Mouse (Mus musculus) midbrain, embryonic 12.5 days (tissue): ENCODE results near the gene Dnajc24. TPM values are rescaled to one million over a fixed set of nuclear protein-coding genes. Genes with fewer than 3 reads are reported as not detected.
A peak's percentile ranks its signal among the peaks of the same experiment; 100 is the strongest.

Experiments used
- ATAC-seq: fragments of 200-750 bp; cut with Nextera tagmentation; 2 replicates; pipeline ENCODE4 v1.8.0; 2017; ENCODE audit warnings: low read depth, moderate TSS enrichment, moderate library complexity; ENCODE audit not compliant: low FRiP score
- H3K27ac ChIP-seq: fragments of 300-500 bp; sonication (generic); replicated peaks from 2 replicates; pipeline ENCODE4 v1.5.1; 2016; ENCODE audit warnings: mild to moderate bottlenecking
- H3K27me3 ChIP-seq: fragments of 300-500 bp; sonication (generic); 2 replicates; pipeline ENCODE4 v1.6.1; 2016; ENCODE audit warnings: mild to moderate bottlenecking
- H3K36me3 ChIP-seq: fragments of 300-500 bp; sonication (generic); 2 replicates; pipeline ENCODE4 v1.6.1; 2016
- H3K4me1 ChIP-seq: fragments of 300-500 bp; sonication (generic); 2 replicates; pipeline ENCODE4 v1.6.1; 2016
- H3K4me2 ChIP-seq: fragments of 300-500 bp; sonication (generic); replicated peaks from 2 replicates; pipeline ENCODE4 v1.6.1; 2016; ENCODE audit warnings: mild to moderate bottlenecking, moderate library complexity
- H3K4me3 ChIP-seq: fragments of 300-500 bp; sonication (generic); 2 replicates; pipeline ENCODE4 v1.5.1; 2016; ENCODE audit warnings: mild to moderate bottlenecking
- H3K9ac ChIP-seq: fragments of 300-500 bp; sonication (generic); replicated peaks from 2 replicates; pipeline ENCODE4 v1.6.1; 2016; ENCODE audit warnings: mild to moderate bottlenecking, moderate library complexity
- H3K9me3 ChIP-seq: fragments of 300-500 bp; sonication (generic); 2 replicates; pipeline ENCODE4 v1.6.1; 2016; ENCODE audit warnings: mild to moderate bottlenecking
- WGBS: fragments of 180-500 bp; shearing (Covaris S2); methylation state at CpG from one replicate; pipeline ENCODE4 v1.1.7; 2016; 5-methylcytosine and 5-hydroxymethylcytosine counted together
- microRNA-seq: library from miRNA; unstranded; fragments of <30 nt; microRNA quantifications from one replicate; pipeline ENCODE4, GENCODE M21; 2017
- polyA plus RNA-seq: library from polyadenylated mRNA; unstranded; fragments of >200 nt; fragmentation: Nextera tagmentation; extraction: Ambion mirVana; gene quantifications from 2 replicates; pipeline ENCODE4 v1.2.1, GENCODE M21; 2016

The Dnajc24 gene
- polyA plus RNA-seq, 1 experiment from 2014 or later = 49.6 TPM

DNA sequence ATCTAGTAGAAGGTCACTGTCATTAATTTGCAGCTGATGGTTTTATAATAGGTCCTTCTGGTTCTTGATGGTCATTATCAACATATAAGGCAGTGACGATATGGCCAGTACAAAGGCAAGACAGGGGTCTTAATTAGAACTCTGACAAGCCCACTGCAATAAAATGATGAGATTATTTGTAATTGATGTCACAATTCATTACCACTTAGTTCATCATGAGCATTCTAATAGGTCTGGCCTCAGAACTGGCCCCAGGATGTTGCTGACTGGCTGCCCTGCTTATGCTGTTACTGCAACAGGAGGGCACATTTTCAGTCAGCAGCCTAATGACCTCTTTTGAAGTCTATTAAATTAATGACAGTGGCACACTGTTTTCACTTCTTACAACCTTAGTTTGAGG is 39.9 kb downstream of the Dnajc24 start:
- 0 out of 2 replicates have a peak, but pooled peaks cover 5% of the 10 kb centered on the region for H3K36me3 ChIP-seq
- no peak overlapping the region for H3K27ac ChIP-seq
- ATAC-seq = no peak
- H3K9me3 ChIP-seq = no peaks in the 10 kb centered on the region
- H3K4me3 ChIP-seq = no peak overlapping the region
- H3K27me3 ChIP-seq = no peaks in the 10 kb centered on the region
- no peaks in the 10 kb centered on the region for H3K4me1 ChIP-seq
- H3K9ac ChIP-seq = no peak overlapping the region
- 88% methylated on average over 1 of the region's 1 CpGs for WGBS
- H3K4me2 ChIP-seq = no peak overlapping the region

DNA sequence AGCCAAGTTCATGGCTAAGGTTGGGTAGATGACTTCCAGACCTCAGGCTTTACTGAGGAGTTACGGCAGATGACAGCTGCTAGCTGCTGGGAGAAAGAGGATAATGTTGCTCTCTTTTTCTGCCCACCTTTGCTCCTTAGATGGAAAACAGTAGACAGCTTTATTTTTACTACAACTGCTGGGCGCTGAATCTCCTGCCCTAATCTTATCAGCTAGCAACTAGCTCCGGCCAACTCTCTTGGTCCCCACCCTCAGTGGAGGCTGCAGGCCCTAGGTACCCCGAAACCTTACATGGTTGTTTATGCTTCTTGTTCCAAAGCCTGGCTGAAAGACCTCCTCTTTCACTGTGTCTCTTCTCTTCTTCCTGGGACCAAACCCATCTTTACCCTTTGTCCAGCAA is 49.5 kb downstream of the Dnajc24 start:
- no peaks in the 10 kb centered on the region for H3K4me1 ChIP-seq
- no peak overlapping the region for H3K27ac ChIP-seq
- WGBS = 89% methylated on average over 4 of the region's 4 CpGs
- H3K9me3 ChIP-seq = no peaks in the 10 kb centered on the region
- no peak overlapping the region for H3K4me3 ChIP-seq
- ATAC-seq = no peak
- no peak overlapping the region for H3K9ac ChIP-seq
- H3K4me2 ChIP-seq = no peak overlapping the region
- H3K36me3 ChIP-seq = no peaks in the 10 kb centered on the region
- no peaks in the 10 kb centered on the region for H3K27me3 ChIP-seq

DNA sequence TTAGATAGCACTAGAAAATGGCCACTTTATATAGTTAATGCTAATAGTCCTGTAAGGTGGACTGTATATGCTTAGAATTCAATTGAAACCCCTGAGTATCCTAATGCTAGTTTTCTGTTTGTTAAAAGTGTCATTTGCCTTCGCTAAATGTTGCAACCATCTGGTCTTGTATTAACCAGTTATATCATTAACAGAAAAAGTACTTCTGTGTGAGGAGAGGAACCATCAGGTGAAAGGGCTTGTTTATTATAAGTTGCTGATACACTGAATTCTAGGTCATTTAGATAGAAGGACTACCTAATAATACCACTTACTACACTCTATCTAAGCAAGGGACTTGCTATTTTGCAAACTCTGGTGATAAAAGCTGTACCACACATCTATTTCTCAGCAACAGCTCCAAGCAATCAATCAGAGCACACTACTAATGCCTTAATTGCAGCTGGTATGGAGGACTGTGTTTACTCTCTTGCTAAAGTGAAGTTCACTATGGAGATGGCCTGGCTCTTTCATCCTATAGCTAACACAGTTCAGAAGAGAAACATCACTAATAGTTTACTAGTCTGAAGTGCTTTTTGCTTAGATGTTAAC is 51.9 kb downstream of the Dnajc24 start:
- no peaks in the 10 kb centered on the region for H3K36me3 ChIP-seq
- no peak overlapping the region for H3K9ac ChIP-seq
- H3K4me2 ChIP-seq = no peak overlapping the region
- no peak overlapping the region for H3K27ac ChIP-seq
- H3K4me1 ChIP-seq = no peaks in the 10 kb centered on the region
- H3K9me3 ChIP-seq = no peaks in the 10 kb centered on the region
- WGBS = 98% methylated on average over 1 of the region's 1 CpGs
- H3K27me3 ChIP-seq = no peaks in the 10 kb centered on the region
- no peak for ATAC-seq
- H3K4me3 ChIP-seq = no peak overlapping the region

DNA sequence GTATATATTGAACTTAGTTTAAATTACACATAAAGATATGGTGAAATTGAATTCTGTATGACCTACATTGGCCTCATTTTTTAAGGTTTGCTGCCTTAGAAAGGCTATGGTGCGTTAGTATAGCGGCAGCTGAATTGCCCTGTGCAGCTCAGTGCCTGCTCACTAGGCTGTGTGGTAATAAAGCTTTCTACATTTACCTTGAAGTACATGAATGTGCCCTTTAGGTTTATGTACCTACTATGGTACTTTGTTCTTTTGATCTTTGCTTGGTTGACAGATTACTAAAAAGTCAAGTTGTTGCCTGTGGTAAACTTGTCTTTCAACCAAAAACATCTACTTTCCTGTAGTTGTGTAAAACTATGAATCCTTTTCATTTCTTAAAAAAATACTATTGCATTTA is 53.2 kb downstream of the Dnajc24 start:
- Histone ChIP-seq H3K9ac (no peak overlapping the region), H3K9me3 (no peaks in the 10 kb centered on the region), H3K4me3 (no peak overlapping the region), H3K36me3 (no peaks in the 10 kb centered on the region), H3K4me1 (no peaks in the 10 kb centered on the region), H3K27me3 (no peaks in the 10 kb centered on the region), H3K27ac (no peak overlapping the region), H3K4me2 (no peak overlapping the region)
- WGBS = 89% methylated on average over 2 of the region's 2 CpGs
- no peak for ATAC-seq

DNA sequence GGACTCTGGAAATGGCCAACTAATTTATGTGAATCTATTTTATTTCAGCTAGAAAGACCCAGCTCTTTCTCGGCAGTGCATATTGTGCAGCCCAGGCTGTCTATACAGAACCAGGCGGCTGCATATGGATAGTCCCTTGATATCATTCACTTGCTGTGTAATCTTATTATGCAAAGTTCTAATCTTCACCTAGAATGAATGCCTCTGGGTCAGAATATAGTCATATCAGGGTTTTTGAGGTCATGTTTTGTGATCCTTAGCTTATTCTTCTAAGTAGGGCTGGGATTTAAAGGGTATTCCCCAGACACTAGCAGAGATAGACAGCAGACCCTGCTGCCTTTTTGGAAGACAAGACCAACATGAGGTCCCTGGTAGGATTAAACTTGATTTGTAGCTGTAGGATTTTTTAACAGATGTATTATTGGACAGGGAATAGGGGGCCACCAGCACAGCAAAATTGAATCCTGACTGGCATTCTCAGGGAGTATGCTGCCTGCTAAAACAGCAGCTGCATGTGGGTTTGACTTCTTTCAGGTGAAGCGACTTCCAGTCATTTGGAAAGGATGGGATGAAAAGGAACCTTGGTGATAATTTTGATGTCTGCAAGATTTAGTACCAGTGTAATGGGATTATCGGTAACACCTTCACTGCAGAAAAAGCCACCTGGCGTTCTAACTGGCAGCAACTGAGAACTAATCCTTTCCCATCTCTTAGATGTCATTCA is 85.6 kb downstream of the Dnajc24 start:
- H3K27me3 ChIP-seq = peaks cover 18% of the 10 kb centered on the region
- H3K36me3 ChIP-seq = no peaks in the 10 kb centered on the region
- H3K27ac ChIP-seq = no peak overlapping the region
- no peak overlapping the region for H3K9ac ChIP-seq
- peaks cover 8% of the 10 kb centered on the region; the same call in 1 of the 2 replicates for H3K4me1 ChIP-seq
- H3K4me3 ChIP-seq = no peak overlapping the region
- peak; percentile 85 for ATAC-seq
- H3K9me3 ChIP-seq = no peaks in the 10 kb centered on the region
- WGBS = 27% methylated on average over 5 of the region's 5 CpGs
- H3K4me2 ChIP-seq = no peak overlapping the region

Small RNA genes lying within 50 kb of the gene (microRNA-seq; reads per million reads assigned to microRNA genes)
- gene Gm22002 = not detected

Other genes starting within 250 kb of the Dnajc24 start
- gene Elp4, start 99.0 kb downstream of the Dnajc24 start, polyA plus RNA-seq = 48.5 and 55.2 TPM in 2 replicates
- 103 and 111 TPM in 2 replicates for gene Immp1l, start 98.9 kb downstream of the Dnajc24 start, polyA plus RNA-seq